Mouse (Mus musculus): ENCODE data around the gene Prdx6b.

DNA sequence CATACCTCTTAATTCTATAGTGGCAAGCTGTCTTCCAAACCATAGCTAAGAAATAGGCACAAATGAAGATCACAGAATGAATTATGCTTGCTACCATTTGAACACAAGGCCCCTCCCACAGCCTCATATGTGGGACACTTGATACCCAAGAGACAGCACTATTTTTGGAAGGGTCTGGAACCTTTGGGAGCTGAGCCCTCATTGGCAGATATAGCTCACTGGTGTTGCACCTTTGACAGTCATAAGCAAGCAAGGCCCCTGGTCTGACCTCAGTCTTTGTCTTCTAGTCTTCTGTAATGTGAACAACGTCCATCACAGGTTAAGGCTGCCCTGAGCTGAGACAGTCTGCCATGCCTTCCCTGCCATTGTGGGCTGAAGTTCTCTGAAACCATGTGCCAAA lies 20.8 kb upstream of the Prdx6b start:
- TF ChIP-seq GATA1 (IDR thresholded peaks at IDR 0.05; ENCODE audit: borderline replicate concordance, low read length) (no peak), FLI1 (IDR thresholded peaks at IDR 0.05; ENCODE audit: low read length) (no peak)

All from megakaryocyte, embryonic 14.5 days (primary cell).